Mouse (Mus musculus) intestine, postnatal 0 days (tissue): ENCODE measurements around the gene Ctnnbl1. TPM values are rescaled to one million over a fixed set of nuclear protein-coding genes. Genes with fewer than 3 reads are reported as not detected.

ENCODE experiments used
- ATAC-seq: fragments of 200-750 bp; cut with Nextera tagmentation; 2 replicates; pipeline ENCODE4 v1.8.0; 2017; ENCODE audit warnings: mild to moderate bottlenecking, moderate TSS enrichment, moderate library complexity
- H3K27ac ChIP-seq: fragments of 300-500 bp; sonication (generic); 2 replicates; pipeline ENCODE4 v1.5.1; 2014; ENCODE audit warnings: mild to moderate bottlenecking, low read depth, low read length, moderate library complexity
- H3K27me3 ChIP-seq: fragments of 300-500 bp; sonication (generic); replicated peaks from 2 replicates; pipeline ENCODE4 v1.6.1; 2014; ENCODE audit warnings: low read length, mixed read lengths; ENCODE audit not compliant: control insufficient read depth, insufficient read depth
- H3K36me3 ChIP-seq: fragments of 300-500 bp; sonication (generic); 2 replicates; pipeline ENCODE4 v1.6.1; 2014; ENCODE audit warnings: mild to moderate bottlenecking, moderate library complexity; ENCODE audit not compliant: control insufficient read depth, insufficient read depth
- H3K4me1 ChIP-seq: fragments of 300-500 bp; sonication (generic); replicated peaks from 2 replicates; pipeline ENCODE4 v1.6.1; 2014; ENCODE audit warnings: antibody characterized with exemption, low read length, mixed read lengths; ENCODE audit not compliant: control insufficient read depth, insufficient read depth
- H3K4me2 ChIP-seq: fragments of 300-500 bp; sonication (generic); replicated peaks from 2 replicates; pipeline ENCODE4 v1.6.1; 2014; ENCODE audit warnings: low read depth, mild to moderate bottlenecking, moderate library complexity
- H3K4me3 ChIP-seq: fragments of 300-500 bp; sonication (generic); 2 replicates; pipeline ENCODE4 v1.5.1; 2014; ENCODE audit warnings: low read depth, low read length
- H3K9ac ChIP-seq: fragments of 300-500 bp; sonication (generic); 2 replicates; pipeline ENCODE4 v1.6.1; 2014; ENCODE audit warnings: mild to moderate bottlenecking, low read depth, low read length
- H3K9me3 ChIP-seq: fragments of 300-500 bp; sonication (generic); 2 replicates; pipeline ENCODE4 v1.6.1; 2016; ENCODE audit warnings: mixed run types; ENCODE audit not compliant: control insufficient read depth
- CTCF ChIP-seq: sonication (generic); IDR thresholded peaks from 2 replicates; pipeline ENCODE4 v1.5.1; 2016; ENCODE audit warnings: low read depth, mild to moderate bottlenecking, control low read depth, antibody characterized with exemption, moderate library complexity
- WGBS: fragments of 180-500 bp; shearing (Covaris S2); extraction: QIAGEN DNeasy Blood & Tissue Kit; methylation state at CpG from one replicate; pipeline ENCODE4 v1.1.7; 2014; 5-methylcytosine and 5-hydroxymethylcytosine counted together
- polyA plus RNA-seq: library from polyadenylated mRNA; unstranded; fragments of >200 nt; fragmentation: Nextera tagmentation; extraction: Ambion mirVana; gene quantifications from 2 replicates; pipeline ENCODE4 v1.2.1, GENCODE M21; 2015

Ctnnbl1 gene
- polyA plus RNA-seq, 1 experiment from 2014 or later: 19.5 TPM

DNA sequence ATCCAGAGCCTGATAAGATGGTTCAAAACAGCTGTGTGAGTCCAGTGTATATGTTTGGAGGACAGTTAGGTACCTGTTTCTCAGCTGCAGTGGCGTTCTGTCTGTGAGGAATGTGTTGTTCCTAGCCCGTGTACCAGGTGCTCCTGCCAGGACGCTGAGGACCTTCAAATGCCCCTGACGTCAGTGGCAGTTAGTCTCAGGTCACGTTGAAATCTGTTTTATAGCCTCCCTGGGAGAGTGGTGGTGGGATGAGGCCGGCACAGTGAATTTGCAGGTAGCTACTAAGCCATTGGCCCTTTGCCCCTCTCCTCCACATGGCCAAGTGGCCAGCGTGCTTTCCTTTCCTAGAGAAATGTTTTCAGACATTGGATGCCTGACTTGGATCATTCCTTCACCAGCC, 18.6 kb downstream of the Ctnnbl1 start:
- H3K27me3 ChIP-seq: no peaks in the 10 kb centered on the region
- 80% methylated on average over 7 of the region's 7 CpGs for WGBS
- H3K4me3 ChIP-seq: no peak overlapping the region
- no peak overlapping the region for H3K27ac ChIP-seq
- no peak for ATAC-seq
- peaks cover 13% of the 10 kb centered on the region; the same call in 1 of the 2 replicates for H3K4me1 ChIP-seq
- no peak for TF ChIP-seq CTCF
- H3K9ac ChIP-seq: no peak overlapping the region
- no peaks in the 10 kb centered on the region for H3K9me3 ChIP-seq
- no peak overlapping the region for H3K4me2 ChIP-seq
- 0 out of 2 replicates have a peak, but pooled peaks cover 3% of the 10 kb centered on the region for H3K36me3 ChIP-seq

DNA sequence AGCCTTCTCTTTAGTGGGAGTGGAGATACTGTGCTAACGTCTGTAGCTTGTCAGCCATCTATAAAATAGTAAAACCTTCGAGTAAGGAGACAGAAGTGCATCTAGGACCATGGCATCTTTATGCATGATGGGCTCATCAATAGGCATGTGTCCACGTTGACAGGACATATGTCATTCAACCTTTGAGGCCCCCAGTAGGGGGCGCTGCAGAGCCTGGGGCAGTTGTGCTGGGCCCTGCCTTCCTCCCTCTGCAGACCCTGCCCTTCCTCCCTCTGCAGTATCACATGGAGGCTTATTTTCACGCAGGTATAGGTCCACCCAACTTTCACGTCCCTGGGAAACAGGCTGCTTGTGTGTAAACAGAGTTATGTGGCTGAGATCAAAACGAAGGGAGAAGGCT, 19.0 kb downstream of the Ctnnbl1 start:
- peaks cover 9% of the 10 kb centered on the region; the same call in 1 of the 2 replicates for H3K4me1 ChIP-seq
- H3K27ac ChIP-seq: no peak overlapping the region
- H3K4me2 ChIP-seq: no peak overlapping the region
- H3K36me3 ChIP-seq: 0 out of 2 replicates have a peak, but pooled peaks cover 3% of the 10 kb centered on the region
- no peak overlapping the region for H3K4me3 ChIP-seq
- TF ChIP-seq CTCF: peak; percentile 56
- no peaks in the 10 kb centered on the region for H3K9me3 ChIP-seq
- ATAC-seq: no peak
- WGBS: 78% methylated on average over 7 of the region's 7 CpGs
- no peak overlapping the region for H3K9ac ChIP-seq
- no peaks in the 10 kb centered on the region for H3K27me3 ChIP-seq

DNA sequence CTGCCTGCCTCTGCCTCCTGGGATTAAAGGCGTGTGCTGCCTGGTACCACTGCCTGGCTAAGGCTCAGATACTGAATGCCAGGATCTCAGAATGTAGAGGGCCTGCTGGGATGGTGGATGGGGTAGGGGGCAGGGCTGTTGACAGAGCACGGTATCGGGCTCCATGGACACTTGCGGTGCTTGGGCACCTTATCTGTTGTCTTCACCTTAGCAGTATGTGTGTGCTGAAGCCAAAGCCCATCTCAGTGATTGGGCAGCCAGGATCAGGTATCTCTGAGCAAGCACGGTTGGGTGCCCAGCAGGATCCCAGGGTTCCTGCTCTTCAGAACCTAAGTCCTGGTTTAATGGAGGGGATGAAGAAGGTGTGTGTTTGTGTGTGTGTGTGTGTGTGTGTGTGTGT, 21.2 kb downstream of the Ctnnbl1 start:
- Histone ChIP-seq H3K9me3 (no peaks in the 10 kb centered on the region), H3K4me1 (no peaks in the 10 kb centered on the region), H3K4me2 (no peak overlapping the region), H3K27ac (no peak overlapping the region), H3K4me3 (no peak overlapping the region), H3K36me3 (0 out of 2 replicates have a peak, but pooled peaks cover 3% of the 10 kb centered on the region), H3K9ac (no peak overlapping the region), H3K27me3 (no peaks in the 10 kb centered on the region)
- ATAC-seq: no peak
- 77% methylated on average over 5 of the region's 5 CpGs for WGBS
- no peak for TF ChIP-seq CTCF

DNA sequence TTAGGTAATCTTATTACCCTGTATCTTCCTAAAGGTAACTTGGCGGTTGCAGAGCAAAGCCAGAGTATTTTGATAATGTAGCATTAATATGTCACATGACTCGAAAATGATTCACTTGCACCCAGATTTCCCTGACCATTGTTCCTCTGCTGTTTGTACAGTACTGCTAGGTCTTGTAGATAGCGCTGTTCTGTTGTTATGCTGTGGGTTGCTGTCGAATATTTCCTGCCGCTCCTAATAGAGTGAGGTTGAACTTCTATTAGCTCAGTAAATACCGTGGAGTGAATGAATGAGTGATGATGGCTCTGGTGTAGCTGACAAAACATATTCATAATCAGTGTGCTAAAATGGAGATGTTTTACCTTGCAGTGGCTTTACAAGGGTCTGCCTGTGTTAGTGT, 22.5 kb downstream of the Ctnnbl1 start:
- H3K9ac ChIP-seq: no peak overlapping the region
- 72% methylated on average over 6 of the region's 6 CpGs for WGBS
- H3K27me3 ChIP-seq: no peaks in the 10 kb centered on the region
- H3K36me3 ChIP-seq: 0 out of 2 replicates have a peak, but pooled peaks cover 3% of the 10 kb centered on the region
- TF ChIP-seq CTCF: no peak
- H3K4me1 ChIP-seq: peaks cover 4% of the 10 kb centered on the region
- H3K9me3 ChIP-seq: no peaks in the 10 kb centered on the region
- no peak overlapping the region for H3K4me2 ChIP-seq
- no peak overlapping the region for H3K4me3 ChIP-seq
- no peak for ATAC-seq
- no peak overlapping the region for H3K27ac ChIP-seq

DNA sequence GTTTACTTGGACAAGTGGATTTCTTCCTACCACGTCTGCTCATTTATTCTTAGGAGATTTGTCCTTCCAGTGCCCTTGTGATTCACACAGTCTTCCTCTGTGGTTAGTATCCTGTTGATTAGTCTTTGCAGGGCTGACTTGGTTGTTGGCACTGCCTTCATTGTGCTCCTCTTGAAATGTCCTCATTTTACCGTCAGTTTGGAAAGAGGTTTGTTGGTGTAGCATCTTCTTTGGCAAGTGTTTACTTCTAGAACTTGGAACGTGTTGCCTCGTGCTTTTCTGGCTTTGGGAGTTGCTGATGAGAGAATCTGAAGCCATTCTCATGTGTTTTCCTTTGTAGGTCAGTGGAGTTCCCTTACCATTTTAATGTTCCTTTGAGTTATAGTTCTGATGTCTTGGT, 25.7 kb downstream of the Ctnnbl1 start:
- WGBS: 73% methylated on average over 4 of the region's 4 CpGs
- Histone ChIP-seq H3K9ac (no peak overlapping the region), H3K4me2 (no peak overlapping the region), H3K9me3 (no peaks in the 10 kb centered on the region), H3K27ac (no peak overlapping the region), H3K27me3 (no peaks in the 10 kb centered on the region), H3K36me3 (no peaks in the 10 kb centered on the region), H3K4me3 (no peak overlapping the region), H3K4me1 (peaks cover 4% of the 10 kb centered on the region)
- no peak for ATAC-seq
- no peak for TF ChIP-seq CTCF

DNA sequence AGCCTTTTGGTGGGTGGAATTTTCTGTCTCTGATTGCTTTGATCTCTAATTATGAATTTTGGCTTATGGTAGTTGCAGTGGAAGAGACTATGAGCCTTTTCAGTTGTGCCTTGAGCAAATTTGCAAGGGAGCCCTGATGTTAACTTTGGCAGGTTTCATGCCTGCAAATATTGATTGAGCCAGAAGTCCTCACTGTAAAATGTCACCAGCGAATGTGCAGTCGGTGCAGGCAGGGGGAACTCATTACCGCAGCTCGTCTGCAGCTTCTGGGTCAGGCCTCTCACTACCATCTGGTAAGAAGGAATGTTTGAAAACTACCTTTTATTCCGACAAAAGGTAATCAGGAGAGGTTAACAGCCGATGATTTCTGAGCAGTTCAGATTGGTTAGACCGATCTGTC, 29.4 kb downstream of the Ctnnbl1 start:
- no peak for ATAC-seq
- no peaks in the 10 kb centered on the region for H3K9me3 ChIP-seq
- no peaks in the 10 kb centered on the region for H3K27me3 ChIP-seq
- H3K4me3 ChIP-seq: no peak overlapping the region
- no peak overlapping the region for H3K9ac ChIP-seq
- peaks cover 13% of the 10 kb centered on the region for H3K4me1 ChIP-seq
- TF ChIP-seq CTCF: no peak
- 80% methylated on average over 7 of the region's 7 CpGs for WGBS
- no peaks in the 10 kb centered on the region for H3K36me3 ChIP-seq
- no peak overlapping the region for H3K4me2 ChIP-seq
- no peak overlapping the region for H3K27ac ChIP-seq
